ENCODE assay signal across 19 mouse cellular contexts in the genomic region with DNA sequence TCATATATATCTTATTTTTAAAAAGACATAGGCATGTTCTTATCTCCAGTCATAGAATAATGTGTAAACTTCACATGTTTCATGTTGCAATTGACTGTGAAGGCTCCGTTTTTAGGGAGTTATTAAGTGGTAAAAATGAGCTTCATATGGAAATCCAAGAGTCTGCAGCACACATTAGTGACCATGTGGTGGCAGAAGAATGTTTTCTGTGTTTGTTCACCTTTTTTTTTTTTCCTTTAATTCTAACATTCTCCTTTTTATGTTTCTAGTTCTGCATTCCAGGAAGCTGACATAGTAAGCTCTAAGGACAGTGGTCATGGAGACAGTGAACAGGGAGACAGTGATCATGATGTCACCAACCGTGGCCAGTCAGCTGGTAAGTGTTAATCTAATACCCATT. TPM values are rescaled to one million over a fixed set of nuclear protein-coding genes. Genes with fewer than 3 reads are reported as not detected.
DNase-seq lines count a peak whose midpoint lies in the region; ATAC-seq and TF ChIP-seq lines count a peak whose summit lies in the region.
"Had no signal": no experiment of that assay in that cellular context is flagged by ENCODE, and none has a peak within 500 bp of the region (broad histone marks: within the 10 kb centered on the region; RNA-seq: fewer than 3 reads in every experiment).

No protein-coding gene starts in this region.

- ATAC-seq in hindbrain, embryonic 13.5 days (ENCODE audit: low FRiP score): no peak
- no peak for ATAC-seq in hindbrain, embryonic 11.5 days (ENCODE audit: low FRiP score)
- no peak for ATAC-seq in neural tube, embryonic 13.5 days (ENCODE audit: low read depth)
- no peak for ATAC-seq in limb, embryonic 14.5 days (ENCODE audit: low FRiP score, low read depth)
- no peak for ATAC-seq in heart, embryonic 12.5 days (ENCODE audit: insufficient number of reproducible peaks, low FRiP score)
- ATAC-seq: inflammation-experienced regulatory T-cells, adult 6 months had no signal

- H3K4me1 ChIP-seq in hindbrain, embryonic 13.5 days (replicated peaks): peaks cover 26% of the 10 kb centered on the region
- peaks cover 4% of the 10 kb centered on the region; the same call in 1 of the 2 replicates for H3K4me1 ChIP-seq in hindbrain, embryonic 11.5 days (replicated peaks; ENCODE audit: control insufficient read depth, insufficient read depth, low read length)
- H3K4me1 ChIP-seq in neural tube, embryonic 13.5 days (replicated peaks): peaks cover 27% of the 10 kb centered on the region
- peaks cover 13% of the 10 kb centered on the region; the same call in 1 of the 2 replicates for H3K4me1 ChIP-seq in limb, embryonic 14.5 days (ENCODE audit: control insufficient read depth, insufficient read depth, low read length)
- H3K4me1 ChIP-seq in heart, embryonic 12.5 days (replicated peaks): peaks cover 23% of the 10 kb centered on the region

- DNase-seq in hindbrain, embryonic 11.5 days (ENCODE audit: low spot score): no peak
- no peak for DNase-seq in neural tube, embryonic 10.5 days (ENCODE audit: extremely low spot score, low spot score)
- DNase-seq in limb, embryonic 14.5 days (ENCODE audit: low spot score): peak; percentile 39
- no peak for DNase-seq in yolk sac, embryonic 10.5 days (ENCODE audit: low spot score)
- DNase-seq in urinary bladder, postnatal 25 days (ENCODE audit: low spot score): no peak
- DNase-seq: adrenal gland, postnatal 25 days; cerebellum, postnatal 36 days; kidney, postnatal 25 days; right cerebral cortex, adult 18-20 months; thymus, postnatal 4 days had no signal

- no peaks in the 10 kb centered on the region for H3K9me3 ChIP-seq in hindbrain, embryonic 13.5 days
- H3K9me3 ChIP-seq in hindbrain, embryonic 11.5 days (ENCODE audit: control insufficient read depth, low read length): no peaks in the 10 kb centered on the region
- no peaks in the 10 kb centered on the region for H3K9me3 ChIP-seq in neural tube, embryonic 13.5 days
- no peaks in the 10 kb centered on the region for H3K9me3 ChIP-seq in limb, embryonic 14.5 days (ENCODE audit: control insufficient read depth, low read length)
- H3K9me3 ChIP-seq in heart, embryonic 12.5 days (replicated peaks): no peaks in the 10 kb centered on the region
- H3K9me3 ChIP-seq: limb, embryonic 15.5 days; lung, embryonic 15.5 days; neural tube, embryonic 12.5 days had no signal

- peak overlapping the region; percentile 27 for H3K4me3 ChIP-seq in hindbrain, embryonic 13.5 days
- H3K4me3 ChIP-seq in hindbrain, embryonic 11.5 days (ENCODE audit: low read depth, low read length): no peak overlapping the region
- peak overlapping the region; percentile 17 for H3K4me3 ChIP-seq in neural tube, embryonic 13.5 days
- 0 out of 2 replicates have a peak overlapping the region, but pooled peaks have one; percentile 4 for H3K4me3 ChIP-seq in limb, embryonic 14.5 days (replicated peaks; ENCODE audit: low read length)
- H3K4me3 ChIP-seq in heart, embryonic 12.5 days: no peak overlapping the region
- H3K4me3 ChIP-seq: limb, embryonic 15.5 days; lung, embryonic 15.5 days; megakaryocyte, embryonic 14.5 days; neural tube, embryonic 12.5 days had no signal

- TF ChIP-seq POLR2A in limb, embryonic 14.5 days (IDR thresholded peaks at IDR 0.05; ENCODE audit: borderline replicate concordance, extremely low read depth, insufficient read depth, insufficient read length): no peak

- no peaks in the 10 kb centered on the region for H3K27me3 ChIP-seq in hindbrain, embryonic 13.5 days
- H3K27me3 ChIP-seq in hindbrain, embryonic 11.5 days (ENCODE audit: control insufficient read depth, insufficient read depth, low read length): peaks cover 18% of the 10 kb centered on the region
- H3K27me3 ChIP-seq in neural tube, embryonic 13.5 days: no peaks in the 10 kb centered on the region
- peaks cover 16% of the 10 kb centered on the region for H3K27me3 ChIP-seq in limb, embryonic 14.5 days (ENCODE audit: control insufficient read depth, insufficient read depth, low read length)
- H3K27me3 ChIP-seq in heart, embryonic 12.5 days (replicated peaks): peaks cover 31% of the 10 kb centered on the region

- no peak overlapping the region for H3K9ac ChIP-seq in hindbrain, embryonic 13.5 days
- no peak overlapping the region for H3K9ac ChIP-seq in hindbrain, embryonic 11.5 days (ENCODE audit: low read depth, low read length)
- no peak overlapping the region for H3K9ac ChIP-seq in neural tube, embryonic 13.5 days
- H3K9ac ChIP-seq in limb, embryonic 14.5 days (ENCODE audit: low read depth, low read length, severe bottlenecking): no peak overlapping the region
- no peak overlapping the region for H3K9ac ChIP-seq in heart, embryonic 12.5 days
- H3K9ac ChIP-seq: limb, embryonic 15.5 days; lung, embryonic 15.5 days; neural tube, embryonic 12.5 days had no signal

- 50% methylated on average over 2 of the region's 2 CpGs for WGBS in hindbrain, embryonic 13.5 days
- 70% methylated on average over 2 of the region's 2 CpGs for WGBS in hindbrain, embryonic 11.5 days
- 48% methylated on average over 2 of the region's 2 CpGs for WGBS in neural tube, embryonic 13.5 days
- 35% methylated on average over 2 of the region's 2 CpGs for WGBS in limb, embryonic 14.5 days
- 63% methylated on average over 2 of the region's 2 CpGs for WGBS in heart, embryonic 12.5 days

- no peak overlapping the region for H3K27ac ChIP-seq in hindbrain, embryonic 13.5 days
- no peak overlapping the region for H3K27ac ChIP-seq in hindbrain, embryonic 11.5 days (ENCODE audit: low read depth, low read length)
- no peak overlapping the region for H3K27ac ChIP-seq in neural tube, embryonic 13.5 days (replicated peaks)
- H3K27ac ChIP-seq in limb, embryonic 14.5 days (replicated peaks; ENCODE audit: low read depth, low read length): no peak overlapping the region
- H3K27ac ChIP-seq in heart, embryonic 12.5 days (ENCODE audit: poor library complexity, severe bottlenecking): no peak overlapping the region
- H3K27ac ChIP-seq: limb, embryonic 15.5 days; lung, embryonic 15.5 days; neural tube, embryonic 12.5 days had no signal

- peak overlapping the region; percentile 87 for H3K4me2 ChIP-seq in hindbrain, embryonic 13.5 days
- H3K4me2 ChIP-seq in hindbrain, embryonic 11.5 days (replicated peaks; ENCODE audit: low read depth, low read length): no peak overlapping the region
- H3K4me2 ChIP-seq in neural tube, embryonic 13.5 days: peak overlapping the region; percentile 94
- no peak overlapping the region for H3K4me2 ChIP-seq in limb, embryonic 14.5 days (replicated peaks; ENCODE audit: low read depth, low read length, severe bottlenecking)
- H3K4me2 ChIP-seq in heart, embryonic 12.5 days: no peak overlapping the region
- H3K4me2 ChIP-seq: limb, embryonic 15.5 days; lung, embryonic 15.5 days had no signal

- no peaks in the 10 kb centered on the region for H3K36me3 ChIP-seq in hindbrain, embryonic 13.5 days
- H3K36me3 ChIP-seq in hindbrain, embryonic 11.5 days (ENCODE audit: control insufficient read depth, insufficient read depth, low read length): no peaks in the 10 kb centered on the region
- no peaks in the 10 kb centered on the region for H3K36me3 ChIP-seq in neural tube, embryonic 13.5 days
- H3K36me3 ChIP-seq in limb, embryonic 14.5 days (ENCODE audit: control insufficient read depth, insufficient read depth, low read length): no peaks in the 10 kb centered on the region
- no peaks in the 10 kb centered on the region for H3K36me3 ChIP-seq in heart, embryonic 12.5 days
- H3K36me3 ChIP-seq: G1E; limb, embryonic 15.5 days; lung, embryonic 15.5 days; neural tube, embryonic 12.5 days had no signal

RNA-seq across cellular contexts. Expression of gene Pcdh10, which starts 5.6 kb away (rescaled TPM):
- 14.2 and 16.1 TPM in 2 replicates for polyA plus RNA-seq in hindbrain, embryonic 13.5 days (2015; fragmentation: Nextera tagmentation; extraction: Ambion mirVana)
- polyA plus RNA-seq in hindbrain, embryonic 11.5 days (2014; fragmentation: Nextera tagmentation; extraction: Ambion mirVana): 4.5 and 4.6 TPM in 2 replicates
- 9.8 and 11.5 TPM in 2 replicates for polyA plus RNA-seq in neural tube, embryonic 13.5 days (2015; fragmentation: Nextera tagmentation; extraction: Ambion mirVana)
- 28.1 and 36.5 TPM in 2 replicates for polyA plus RNA-seq in limb, embryonic 14.5 days (2012; rRNA removed)
- polyA plus RNA-seq in limb, embryonic 14.5 days (2014; fragmentation: Nextera tagmentation; extraction: Ambion mirVana): 8.9 and 10.4 TPM in 2 replicates
- 0.24 and 0.31 TPM in 2 replicates for polyA plus RNA-seq in heart, embryonic 12.5 days (2016; fragmentation: Nextera tagmentation; extraction: Ambion mirVana)
- polyA plus RNA-seq: G1E had no signal

Comparison
In these comparisons a context has a peak if more than half of its experiments do, and no peak if none do; other contexts are left out.
1. H3K4me2 ChIP-seq: peak in hindbrain, embryonic 13.5 days (single experiment) and neural tube, embryonic 13.5 days (single experiment); none in hindbrain, embryonic 11.5 days (single experiment), limb, embryonic 14.5 days (single experiment) and heart, embryonic 12.5 days (single experiment).
2. H3K4me3 ChIP-seq: peak in hindbrain, embryonic 13.5 days (single experiment), neural tube, embryonic 13.5 days (single experiment) and limb, embryonic 14.5 days (single experiment); none in hindbrain, embryonic 11.5 days (single experiment) and heart, embryonic 12.5 days (single experiment).